Mouse (Mus musculus) E14TG2a.4 (cell line): ENCODE results near the gene Cst7.
A peak's percentile ranks its signal among the peaks of the same experiment; 100 is the strongest.

Experiments used
- H3K27me3 ChIP-seq: 2 replicates; pipeline ENCODE4 v1.6.1; 2014; ENCODE audit warnings: low read length, control low read depth; ENCODE audit not compliant: insufficient read depth
- H3K36me3 ChIP-seq: 2 replicates; pipeline ENCODE4 v1.6.1; 2014; ENCODE audit warnings: low read length, control low read depth; ENCODE audit not compliant: insufficient read depth
- H3K4me1 ChIP-seq: replicated peaks from 2 replicates; pipeline ENCODE4 v1.6.1; 2014; ENCODE audit warnings: low read depth, low read length, control low read depth
- H3K4me3 ChIP-seq: replicated peaks from 2 replicates; pipeline ENCODE4 v1.5.1; 2014; ENCODE audit warnings: mild to moderate bottlenecking, low read length
- H3K9me3 ChIP-seq: 2 replicates; pipeline ENCODE4 v1.6.1; 2014; ENCODE audit warnings: low read length, control low read depth
- CTCF ChIP-seq: conservative IDR thresholded peaks from 2 replicates; pipeline ENCODE4 v1.5.1; 2014; ENCODE audit warnings: low read length
- NANOG ChIP-seq: IDR thresholded peaks from 2 replicates; pipeline ENCODE4 v1.6.1; 2014; ENCODE audit warnings: borderline replicate concordance, low read length, mixed read lengths
- POU5F1 ChIP-seq: IDR thresholded peaks from 2 replicates; pipeline ENCODE4 v1.6.1; 2014; ENCODE audit warnings: low read length, borderline replicate concordance

Gene Cst7

GRCm38 (mm10) chr2:150608872-150609560 lies 38.8 kb downstream of the Cst7 start:
- Histone ChIP-seq H3K4me1 (peaks cover 19% of the 10 kb centered on the region), H3K9me3 (no peaks in the 10 kb centered on the region), H3K4me3 (peak overlapping the region; percentile 98), H3K36me3 (no peaks in the 10 kb centered on the region; the same call in 1 of the 2 replicates), H3K27me3 (0 out of 2 replicates have a peak, but pooled peaks cover 3% of the 10 kb centered on the region)
- TF ChIP-seq NANOG (no peak), CTCF (peak; percentile 72), POU5F1 (no peak)

GRCm38 (mm10) chr2:150610097-150610496 lies 39.9 kb downstream of the Cst7 start:
- H3K27me3 ChIP-seq, result 0 out of 2 replicates have a peak, but pooled peaks cover 3% of the 10 kb centered on the region
- TF ChIP-seq NANOG, result no peak
- no peak for TF ChIP-seq CTCF
- no peak for TF ChIP-seq POU5F1
- H3K9me3 ChIP-seq, result peaks cover 6% of the 10 kb centered on the region; the same call in 1 of the 2 replicates
- no peaks in the 10 kb centered on the region; the same call in 1 of the 2 replicates for H3K36me3 ChIP-seq
- H3K4me3 ChIP-seq, result no peak overlapping the region
- H3K4me1 ChIP-seq, result peaks cover 19% of the 10 kb centered on the region

GRCm38 (mm10) chr2:150621698-150622097 lies 51.5 kb downstream of the Cst7 start:
- Histone ChIP-seq H3K4me3 (no peak overlapping the region), H3K36me3 (peaks cover 50% of the 10 kb centered on the region), H3K9me3 (no peaks in the 10 kb centered on the region), H3K4me1 (no peaks in the 10 kb centered on the region), H3K27me3 (no peaks in the 10 kb centered on the region)
- no peak for TF ChIP-seq CTCF
- no peak for TF ChIP-seq POU5F1
- TF ChIP-seq NANOG, result no peak

GRCm38 (mm10) chr2:150623957-150624356 lies 53.7 kb downstream of the Cst7 start:
- H3K27me3 ChIP-seq, result no peaks in the 10 kb centered on the region
- H3K36me3 ChIP-seq, result peaks cover 52% of the 10 kb centered on the region
- no peaks in the 10 kb centered on the region for H3K9me3 ChIP-seq
- H3K4me1 ChIP-seq, result no peaks in the 10 kb centered on the region
- H3K4me3 ChIP-seq, result no peak overlapping the region
- TF ChIP-seq POU5F1, result no peak

GRCm38 (mm10) chr2:150624926-150625325 lies 54.7 kb downstream of the Cst7 start:
- no peaks in the 10 kb centered on the region for H3K4me1 ChIP-seq
- H3K27me3 ChIP-seq, result no peaks in the 10 kb centered on the region
- TF ChIP-seq POU5F1 (no peak), CTCF (no peak), NANOG (no peak)
- H3K36me3 ChIP-seq, result peaks cover 44% of the 10 kb centered on the region
- no peaks in the 10 kb centered on the region for H3K9me3 ChIP-seq
- H3K4me3 ChIP-seq, result no peak overlapping the region

- TF ChIP-seq NANOG (no peak), POU5F1 (no peak), CTCF (no peak)
- Histone ChIP-seq H3K4me3 (no peak overlapping the region), H3K4me1 (no peaks in the 10 kb centered on the region), H3K36me3 (peaks cover 37% of the 10 kb centered on the region), H3K9me3 (no peaks in the 10 kb centered on the region), H3K27me3 (no peaks in the 10 kb centered on the region)
Measured at GRCm38 (mm10) chr2:150627140-150627539, 56.9 kb downstream of the Cst7 start.
